ENCODE assay signal across 10 mouse cellular contexts in the genomic region with DNA sequence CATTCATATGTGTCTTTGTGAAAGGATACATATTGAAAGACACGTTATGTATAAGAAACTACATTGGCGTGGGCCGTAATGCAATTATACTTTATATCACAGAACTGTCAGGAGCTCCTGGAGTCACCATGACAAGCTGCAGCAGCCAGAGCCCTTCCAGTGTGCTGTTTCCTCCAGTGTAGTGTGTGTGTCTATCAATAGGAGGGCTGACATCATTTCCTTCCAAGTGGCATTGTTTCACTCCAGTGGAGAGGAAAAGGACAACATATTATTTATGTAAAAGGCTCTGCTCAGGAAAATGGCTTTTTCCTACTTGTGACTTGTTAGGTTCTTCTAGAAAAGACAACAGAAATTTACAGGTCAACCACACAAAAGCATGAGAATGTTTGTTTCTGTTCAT.
DNase-seq lines count a peak whose midpoint lies in the region; ATAC-seq and TF ChIP-seq lines count a peak whose summit lies in the region.
"Had no signal": no experiment of that assay in that cellular context is flagged by ENCODE, and none has a peak within 500 bp of the region (broad histone marks: within the 10 kb centered on the region; RNA-seq: fewer than 3 reads in every experiment).

No protein-coding gene starts in this region.

- no peak overlapping the region for H3K4me3 ChIP-seq in gastrocnemius, adult 2 months
- no peak overlapping the region for H3K4me3 ChIP-seq in embryonic facial prominence, embryonic 14.5 days (ENCODE audit: low read depth, low read length)
- H3K4me3 ChIP-seq in heart, embryonic 16.5 days (ENCODE audit: low read length): no peak overlapping the region
- no peak overlapping the region for H3K4me3 ChIP-seq in lung, embryonic 14.5 days (ENCODE audit: low read depth, low read length)
- H3K4me3 ChIP-seq in hindbrain, embryonic 16.5 days (ENCODE audit: low read length): no peak overlapping the region

- no peaks in the 10 kb centered on the region for H3K9me3 ChIP-seq in embryonic facial prominence, embryonic 14.5 days (ENCODE audit: control insufficient read depth, low read length)
- H3K9me3 ChIP-seq in heart, embryonic 16.5 days (replicated peaks; ENCODE audit: control insufficient read depth, low read length): no peaks in the 10 kb centered on the region
- H3K9me3 ChIP-seq in lung, embryonic 14.5 days (ENCODE audit: low read depth, low read length): no peaks in the 10 kb centered on the region
- no peaks in the 10 kb centered on the region for H3K9me3 ChIP-seq in hindbrain, embryonic 16.5 days (ENCODE audit: control insufficient read depth, low read length)

- intact Hi-C loops in gastrocnemius, adult 2 months (cut with DNase I): no loop called here

- no peak for ATAC-seq in embryonic facial prominence, embryonic 14.5 days (ENCODE audit: low read depth)
- ATAC-seq in heart, embryonic 16.5 days (replicated peaks; ENCODE audit: extremely low read depth, insufficient read depth, low FRiP score): peak; percentile 88
- ATAC-seq in lung, embryonic 14.5 days (ENCODE audit: insufficient read depth): peak; percentile 47; the same call in 1 of the 2 replicates
- ATAC-seq in cerebellum, adult (ENCODE audit: insufficient number of reproducible peaks, low FRiP score, low TSS enrichment): no peak
- no peak for ATAC-seq in hindbrain, embryonic 16.5 days
- ATAC-seq: CD4-positive, CD25-positive, alpha-beta regulatory T cell, adult 4 months; inflammation-experienced regulatory T-cells, adult 6 months had no signal

- H3K4me1 ChIP-seq in embryonic facial prominence, embryonic 14.5 days (ENCODE audit: control insufficient read depth, insufficient read depth, low read length): no peaks in the 10 kb centered on the region
- H3K4me1 ChIP-seq in heart, embryonic 16.5 days (ENCODE audit: control insufficient read depth, insufficient read depth, low read length): peaks cover 12% of the 10 kb centered on the region
- no peaks in the 10 kb centered on the region for H3K4me1 ChIP-seq in lung, embryonic 14.5 days (ENCODE audit: insufficient read depth)
- no peaks in the 10 kb centered on the region for H3K4me1 ChIP-seq in hindbrain, embryonic 16.5 days (ENCODE audit: control insufficient read depth, insufficient read depth, low read depth, low read length)

- 71% methylated on average over 3 of the region's 3 CpGs for WGBS in embryonic facial prominence, embryonic 14.5 days
- WGBS in heart, embryonic 16.5 days: 22% methylated on average over 3 of the region's 3 CpGs
- 55% methylated on average over 3 of the region's 3 CpGs for WGBS in lung, embryonic 14.5 days
- 62% methylated on average over 3 of the region's 3 CpGs for WGBS in hindbrain, embryonic 16.5 days

- peak overlapping the region; percentile 57; the same call in 1 of the 2 replicates for H3K27ac ChIP-seq in gastrocnemius, adult 2 months
- 0 out of 2 replicates have a peak overlapping the region, but pooled peaks have one; percentile 21 for H3K27ac ChIP-seq in embryonic facial prominence, embryonic 14.5 days (replicated peaks; ENCODE audit: low read depth, low read length)
- H3K27ac ChIP-seq in heart, embryonic 16.5 days (ENCODE audit: low read length): peak overlapping the region; percentile 83
- 0 out of 2 replicates have a peak overlapping the region, but pooled peaks have one; percentile 27 for H3K27ac ChIP-seq in lung, embryonic 14.5 days (ENCODE audit: low read depth)
- no peak overlapping the region for H3K27ac ChIP-seq in hindbrain, embryonic 16.5 days (ENCODE audit: low read depth, low read length)

- DNase-seq in gastrocnemius, adult 2 months: no peak
- no peak for DNase-seq in gastrocnemius, adult 18-20 months (ENCODE audit: low spot score)
- DNase-seq in embryonic facial prominence, embryonic 14.5 days (ENCODE audit: low spot score): no peak
- peak; percentile 60 for DNase-seq in lung, embryonic 14.5 days
- DNase-seq in frontal cortex, postnatal 25 days (ENCODE audit: low spot score in 2 of 2): no peak

- H3K27me3 ChIP-seq in embryonic facial prominence, embryonic 14.5 days (replicated peaks; ENCODE audit: control insufficient read depth, insufficient read depth, low read length): no peaks in the 10 kb centered on the region
- no peaks in the 10 kb centered on the region for H3K27me3 ChIP-seq in heart, embryonic 16.5 days (ENCODE audit: control insufficient read depth, insufficient read depth, low read length)
- H3K27me3 ChIP-seq in lung, embryonic 14.5 days (ENCODE audit: insufficient read depth, low read length): no peaks in the 10 kb centered on the region
- no peaks in the 10 kb centered on the region for H3K27me3 ChIP-seq in hindbrain, embryonic 16.5 days (replicated peaks; ENCODE audit: control insufficient read depth, insufficient read depth, low read length)

- no peak for TF ChIP-seq CTCF in gastrocnemius, adult 2 months (IDR thresholded peaks at IDR 0.05)
- no peak for TF ChIP-seq CTCF in lung, embryonic 14.5 days (IDR thresholded peaks at IDR 0.05; ENCODE audit: low read depth)

- no peak overlapping the region for H3K4me2 ChIP-seq in embryonic facial prominence, embryonic 14.5 days (ENCODE audit: low read depth, low read length)
- H3K4me2 ChIP-seq in heart, embryonic 16.5 days (ENCODE audit: low read depth, low read length): no peak overlapping the region
- H3K4me2 ChIP-seq in lung, embryonic 14.5 days: no peak overlapping the region
- H3K4me2 ChIP-seq in hindbrain, embryonic 16.5 days (ENCODE audit: low read length): no peak overlapping the region

- H3K9ac ChIP-seq in embryonic facial prominence, embryonic 14.5 days (ENCODE audit: low read depth, low read length): no peak overlapping the region
- H3K9ac ChIP-seq in heart, embryonic 16.5 days (ENCODE audit: low read length): no peak overlapping the region
- no peak overlapping the region for H3K9ac ChIP-seq in lung, embryonic 14.5 days
- H3K9ac ChIP-seq in hindbrain, embryonic 16.5 days (ENCODE audit: low read depth, low read length): no peak overlapping the region

- no peaks in the 10 kb centered on the region for H3K36me3 ChIP-seq in embryonic facial prominence, embryonic 14.5 days (ENCODE audit: control insufficient read depth, insufficient read depth, low read length)
- H3K36me3 ChIP-seq in heart, embryonic 16.5 days (ENCODE audit: control insufficient read depth, insufficient read depth): no peaks in the 10 kb centered on the region
- no peaks in the 10 kb centered on the region for H3K36me3 ChIP-seq in lung, embryonic 14.5 days (ENCODE audit: insufficient read depth)
- no peaks in the 10 kb centered on the region for H3K36me3 ChIP-seq in hindbrain, embryonic 16.5 days (ENCODE audit: control insufficient read depth, insufficient read depth, low read length)

Comparison
In these comparisons a context has a peak if more than half of its experiments do, and no peak if none do; other contexts are left out.
1. ATAC-seq: peak in heart, embryonic 16.5 days (single experiment) and lung, embryonic 14.5 days (single experiment); none in embryonic facial prominence, embryonic 14.5 days (single experiment), cerebellum, adult (single experiment) and hindbrain, embryonic 16.5 days (single experiment).